Mouse (Mus musculus) thymus, postnatal 36 days (tissue): ENCODE measurements at regions not wholly inside any gene's neighbourhood (a gene's known extent, or its start where the extent isn't known, plus 50 kb on each side); places are given as distances from the start of the nearest gene placed in this dataset.
A peak's percentile ranks its signal among the peaks of the same experiment; 100 is the strongest.
"Not testable (repeated sequence)": the region's sequence is repeated elsewhere in the genome, so short reads cannot be mapped to it uniquely, and the experiment has no call there.

Experiments used
- DNase-seq, 2 experiments: peaks; one replicate each; pipeline ENCODE4 v3.0.0; 2022; ENCODE audit warnings: mixed read lengths in 2 of 2

- no peak for DNase-seq
These were observed 68.6 kb downstream of the Tomm20 start for GRCm38 (mm10) chr8:126877039-126877365.

DNA sequence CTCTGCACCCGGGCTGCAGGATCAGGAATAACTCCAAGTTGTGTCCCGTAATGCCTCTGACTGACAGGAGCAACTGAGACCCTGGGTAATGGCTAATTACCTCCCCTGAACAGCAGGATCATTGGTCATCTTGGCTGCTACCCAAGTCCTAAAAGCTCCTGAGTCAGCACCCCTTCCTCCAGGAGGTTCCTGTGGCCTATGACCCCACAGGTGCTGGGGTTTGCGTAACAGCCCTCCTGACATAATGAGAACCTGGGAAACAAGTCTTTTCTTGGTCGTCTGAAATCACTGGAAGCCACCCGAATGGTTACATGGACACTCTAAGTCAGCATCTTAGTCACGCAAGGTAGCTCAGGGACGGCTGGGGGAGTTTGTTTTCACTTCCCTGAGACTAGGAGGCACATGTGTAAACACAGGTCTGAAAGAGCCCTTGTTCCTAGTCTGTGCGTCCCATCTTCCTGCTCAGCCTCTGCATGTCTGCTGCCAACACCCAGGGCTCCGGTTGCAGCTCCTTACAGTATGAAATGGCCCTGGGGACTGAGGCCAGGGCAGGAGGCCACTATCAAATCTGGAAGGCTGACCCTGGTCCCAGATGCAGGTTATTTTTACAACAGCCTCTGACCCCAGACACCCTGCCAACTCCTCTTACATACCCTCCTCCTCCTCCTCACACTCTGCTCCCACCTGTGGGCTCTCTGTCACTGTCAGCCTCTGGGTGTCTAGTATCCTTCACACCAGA, 69.2 kb downstream of the Tomm20 start:
- no peak for DNase-seq

GRCm38 (mm10) chr8:126875491-126876155, 70.0 kb downstream of the Tomm20 start:
- no peak for DNase-seq

- no peak for DNase-seq
These were observed 70.8 kb downstream of the Tomm20 start for GRCm38 (mm10) chr8:126874846-126875245.

DNA sequence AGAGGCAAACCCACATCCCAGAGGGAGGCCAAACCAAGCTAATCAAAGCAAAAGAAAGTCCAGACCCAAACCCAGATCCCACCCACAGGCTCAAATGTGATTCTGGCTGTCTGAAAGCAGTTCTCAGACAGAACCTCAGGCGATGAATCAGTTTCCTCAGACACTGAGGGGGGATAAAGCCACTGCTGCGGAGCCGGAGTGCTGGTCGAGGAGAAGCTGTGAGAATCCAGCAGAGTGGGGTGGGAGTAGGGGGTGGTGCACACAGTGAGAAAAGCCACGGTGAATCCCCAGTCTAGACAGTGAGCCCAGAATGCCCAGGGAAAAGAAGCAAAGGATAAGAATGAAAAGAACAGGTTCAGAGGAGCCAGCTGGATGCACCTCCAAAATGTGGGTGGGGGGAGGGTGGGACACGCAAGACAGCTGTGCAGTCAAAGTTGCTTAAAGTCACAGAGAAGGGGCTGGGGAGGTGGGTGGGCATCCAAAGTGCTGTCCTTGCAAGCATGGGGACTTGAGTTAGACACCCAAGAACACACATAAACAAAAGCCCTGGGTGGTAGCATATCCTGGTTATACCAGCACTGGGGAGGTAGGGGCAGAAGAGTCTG, 71.4 kb downstream of the Tomm20 start:
- DNase-seq, result no peak

DNA sequence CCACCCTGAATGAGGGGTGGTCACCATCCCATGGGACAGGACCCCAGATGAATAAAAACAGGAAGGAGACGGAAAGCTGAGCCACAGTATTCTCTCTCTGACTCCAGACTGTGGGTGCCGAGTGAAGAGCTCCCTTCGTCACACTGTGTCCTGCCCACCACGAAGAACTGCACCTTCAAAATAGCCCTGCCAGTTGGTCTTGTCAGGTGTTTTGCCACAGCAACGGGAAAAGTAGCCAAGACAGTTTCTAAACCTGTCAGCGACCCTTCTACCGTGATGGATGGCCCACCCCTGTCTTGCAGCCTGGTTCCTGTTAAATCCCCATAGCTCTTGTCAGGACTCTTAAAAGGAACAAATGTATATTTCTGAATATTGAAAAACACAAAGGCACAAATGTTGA, 72.3 kb downstream of the Tomm20 start:
- no peak for DNase-seq

GRCm38 (mm10) chr8:126872574-126872973, 73.1 kb downstream of the Tomm20 start:
- DNase-seq, result no peak

GRCm38 (mm10) chr8:126872133-126872532, 73.5 kb downstream of the Tomm20 start:
- DNase-seq, result no peak

DNA sequence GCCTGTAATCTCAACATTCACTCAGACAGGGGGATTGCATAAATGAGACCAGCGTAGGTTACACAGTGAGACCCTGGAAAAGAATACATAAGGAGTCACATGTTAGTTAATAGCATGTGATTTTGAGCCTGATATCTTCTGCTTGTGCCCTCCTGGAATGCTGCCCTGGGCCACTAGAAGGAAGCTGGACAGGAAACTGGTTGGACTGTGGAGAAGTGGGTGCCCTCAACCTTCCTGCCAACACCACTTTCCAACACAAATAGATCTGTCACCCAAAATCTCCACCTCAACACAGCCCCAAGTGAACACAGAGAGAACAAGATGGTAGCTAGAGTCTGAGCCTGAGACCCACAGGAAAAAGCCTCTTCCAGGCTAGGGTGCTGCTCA, 76.2 kb downstream of the Tomm20 start:
- DNase-seq, result no peak

- DNase-seq, result no peak
These were observed 76.7 kb downstream of the Tomm20 start for GRCm38 (mm10) chr8:126868831-126869463.

- DNase-seq, result peak; percentile 32 to 50
These were observed 78.3 kb downstream of the Tomm20 start for GRCm38 (mm10) chr8:126867121-126867988.

GRCm38 (mm10) chr8:126864314-126864948, 81.2 kb downstream of the Tomm20 start:
- DNase-seq, result no peak

- DNase-seq, result not testable (repeated sequence)
These were observed 82.0 kb downstream of the Tomm20 start for GRCm38 (mm10) chr8:126863661-126864060.

GRCm38 (mm10) chr8:126861754-126862153, 83.9 kb downstream of the Tomm20 start:
- DNase-seq, result no peak

DNA sequence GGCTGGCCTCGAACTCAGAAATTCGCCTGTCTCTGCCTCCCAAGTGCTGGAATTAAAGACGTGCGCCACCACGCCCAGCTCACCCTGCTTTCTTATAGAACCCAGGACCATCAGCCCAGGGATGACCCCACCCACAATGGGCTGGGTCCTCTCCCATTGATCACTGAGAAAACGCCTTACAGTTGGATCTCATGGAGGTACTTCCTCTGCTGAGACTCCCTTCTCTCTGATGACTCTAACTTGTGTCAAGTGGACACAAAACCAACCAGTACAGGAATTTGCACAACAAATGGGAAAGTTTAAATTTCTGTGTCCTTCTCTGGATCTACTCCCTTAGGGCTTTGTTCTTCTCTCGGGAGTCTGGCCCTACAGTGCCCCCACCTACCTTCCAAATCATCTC, 85.0 kb downstream of the Tomm20 start:
- DNase-seq, result no peak

- no peak for DNase-seq
These were observed 85.8 kb downstream of the Tomm20 start for GRCm38 (mm10) chr8:126859706-126860424.

DNA sequence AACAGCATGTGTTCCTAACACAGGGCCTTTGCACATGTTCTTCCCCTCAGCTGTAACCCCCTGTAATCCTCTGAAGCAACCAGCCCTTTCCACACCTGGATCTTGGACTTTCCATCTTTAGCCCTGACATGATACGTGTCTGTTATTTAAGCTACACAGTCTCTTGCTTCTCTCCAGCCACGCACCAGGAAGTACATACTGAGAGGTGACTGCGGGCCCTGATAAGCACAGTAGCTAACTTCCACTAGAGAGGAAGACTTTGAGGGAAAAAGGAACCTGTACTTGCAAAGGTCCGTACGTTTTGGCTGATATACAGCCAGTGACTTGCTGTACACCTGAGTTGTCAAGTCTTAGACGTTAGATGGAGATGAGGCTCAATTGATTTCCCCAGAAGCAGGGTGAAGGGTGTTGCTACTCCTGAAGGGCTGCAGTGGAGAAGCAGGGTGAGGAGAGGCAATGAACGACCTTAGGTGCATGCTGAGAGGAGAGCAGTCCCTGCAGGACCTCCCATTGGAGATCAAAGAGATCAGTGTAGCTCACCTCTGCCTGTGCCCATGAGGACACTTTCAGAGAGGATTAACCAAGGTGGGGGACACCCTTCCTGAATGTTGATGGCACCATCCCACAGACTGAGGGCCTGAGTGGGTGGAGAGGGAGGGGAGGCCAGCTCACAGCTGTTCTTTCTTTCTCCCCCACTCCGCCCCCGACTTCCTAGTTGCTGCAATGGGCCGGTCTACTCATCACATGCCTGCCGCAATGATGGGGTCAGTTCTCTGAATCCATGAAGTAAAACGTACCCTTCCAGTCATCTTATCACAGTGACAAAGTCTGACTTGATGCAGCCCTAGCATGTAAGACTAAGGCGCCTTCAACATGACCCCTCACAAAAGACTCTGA, 88.1 kb downstream of the Tomm20 start:
- DNase-seq, result no peak

DNA sequence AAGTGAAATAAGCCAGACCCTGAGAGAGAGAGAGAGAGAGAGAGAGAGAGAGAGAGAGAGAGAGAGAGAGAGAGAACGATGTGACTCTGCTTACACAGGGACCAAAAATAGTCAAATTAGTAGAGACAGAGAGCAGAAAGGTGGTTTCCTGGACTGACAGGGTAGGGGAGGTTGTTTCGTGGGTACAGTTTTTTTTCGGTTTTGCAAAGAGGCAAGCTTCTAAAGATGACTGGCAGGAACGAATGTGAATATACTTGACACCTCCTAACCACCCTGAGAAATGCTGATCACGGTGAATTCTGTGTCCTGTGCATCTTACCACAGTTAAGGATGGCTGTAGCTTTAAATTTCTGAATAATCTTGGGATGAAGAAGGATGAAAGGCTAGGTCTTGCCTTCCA, 89.7 kb downstream of the Tomm20 start:
- no peak for DNase-seq

GRCm38 (mm10) chr8:126855056-126855609, 90.5 kb downstream of the Tomm20 start:
- no peak for DNase-seq
